Mouse (Mus musculus): Measurements from ENCODE around the gene Armc7. TPM values are rescaled to one million over a fixed set of nuclear protein-coding genes. Genes with fewer than 3 reads are reported as not detected.

Gene Armc7
- total RNA-seq (2022): 1 to 10 TPM; 1.2 to 2.2 (median 1.9) TPM

DNA sequence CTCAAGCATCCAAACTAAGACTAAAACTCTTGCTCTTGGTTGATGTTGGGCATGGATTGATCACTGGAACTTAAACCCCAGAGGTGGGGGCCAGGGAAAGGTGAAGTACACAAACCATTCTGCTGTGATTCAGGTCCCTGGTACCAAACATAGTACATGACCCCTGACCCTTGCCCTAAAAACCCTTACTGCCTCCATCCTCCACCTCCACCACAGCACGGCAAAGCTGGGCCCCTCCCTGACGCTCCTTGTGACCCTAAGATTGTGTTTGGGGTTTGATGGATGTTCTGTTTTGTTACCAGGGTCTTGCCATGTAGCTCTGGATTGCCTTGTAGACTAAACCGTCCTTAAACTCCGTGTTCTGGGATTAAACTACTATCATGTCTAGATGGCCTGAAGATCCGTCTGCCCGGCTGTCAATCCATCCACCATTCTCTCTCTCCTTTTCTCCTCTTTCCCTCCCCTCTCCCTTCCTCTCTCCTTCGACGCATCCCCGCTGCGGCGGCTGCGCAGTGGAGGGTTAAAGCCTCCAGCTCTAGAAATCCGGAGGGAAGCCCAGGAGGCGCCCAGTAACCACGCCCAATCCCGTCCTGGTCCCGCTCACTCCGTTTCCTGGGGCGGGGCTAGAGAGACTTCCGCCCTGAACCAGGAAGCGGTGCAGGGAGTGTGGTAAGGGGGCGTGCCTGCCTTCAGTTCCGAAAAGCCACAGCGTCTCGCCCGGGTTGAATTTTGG, at the start of gene Armc7:
TSS of gene Armc7 (plus strand) at position 643 of the 733 bp plus-strand sequence.
- peak; percentile 97 for DNase-seq (ENCODE audit: low spot score)

GRCm38 (mm10) chr11:115425671-115426070, 49.8 kb upstream of the Armc7 start:
- no peak for DNase-seq (ENCODE audit: low spot score)

GRCm38 (mm10) chr11:115427482-115428331, 47.8 kb upstream of the Armc7 start:
- peak; percentile 83 for DNase-seq (ENCODE audit: low spot score)

- no peak for DNase-seq (ENCODE audit: low spot score)
Measured at GRCm38 (mm10) chr11:115429307-115429706, 46.2 kb upstream of the Armc7 start.

- DNase-seq (ENCODE audit: low spot score): no peak
Measured at GRCm38 (mm10) chr11:115430561-115430960, 44.9 kb upstream of the Armc7 start.

DNA sequence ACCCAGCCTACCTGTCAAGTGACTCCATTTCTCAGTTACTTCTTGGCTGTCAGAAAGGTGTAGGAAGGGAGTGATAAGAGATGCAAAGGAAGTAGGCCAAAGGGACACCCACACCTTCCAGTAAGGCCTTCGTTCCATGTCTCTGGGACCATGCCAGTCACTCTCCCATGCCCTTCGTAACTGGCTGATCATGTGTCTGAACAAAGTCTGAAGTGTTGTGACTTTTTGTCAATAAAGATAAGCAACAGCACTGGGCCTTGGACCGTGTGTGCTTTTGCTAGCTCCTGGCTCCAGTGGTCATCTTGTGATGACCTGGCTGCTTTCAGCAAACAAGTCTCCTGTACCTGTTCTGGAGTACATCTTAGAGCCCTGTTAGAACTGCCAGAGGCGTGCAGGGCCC, 42.7 kb upstream of the Armc7 start:
- no peak for DNase-seq (ENCODE audit: low spot score)

GRCm38 (mm10) chr11:115433342-115433741, 42.1 kb upstream of the Armc7 start:
- DNase-seq (ENCODE audit: low spot score): no peak

DNA sequence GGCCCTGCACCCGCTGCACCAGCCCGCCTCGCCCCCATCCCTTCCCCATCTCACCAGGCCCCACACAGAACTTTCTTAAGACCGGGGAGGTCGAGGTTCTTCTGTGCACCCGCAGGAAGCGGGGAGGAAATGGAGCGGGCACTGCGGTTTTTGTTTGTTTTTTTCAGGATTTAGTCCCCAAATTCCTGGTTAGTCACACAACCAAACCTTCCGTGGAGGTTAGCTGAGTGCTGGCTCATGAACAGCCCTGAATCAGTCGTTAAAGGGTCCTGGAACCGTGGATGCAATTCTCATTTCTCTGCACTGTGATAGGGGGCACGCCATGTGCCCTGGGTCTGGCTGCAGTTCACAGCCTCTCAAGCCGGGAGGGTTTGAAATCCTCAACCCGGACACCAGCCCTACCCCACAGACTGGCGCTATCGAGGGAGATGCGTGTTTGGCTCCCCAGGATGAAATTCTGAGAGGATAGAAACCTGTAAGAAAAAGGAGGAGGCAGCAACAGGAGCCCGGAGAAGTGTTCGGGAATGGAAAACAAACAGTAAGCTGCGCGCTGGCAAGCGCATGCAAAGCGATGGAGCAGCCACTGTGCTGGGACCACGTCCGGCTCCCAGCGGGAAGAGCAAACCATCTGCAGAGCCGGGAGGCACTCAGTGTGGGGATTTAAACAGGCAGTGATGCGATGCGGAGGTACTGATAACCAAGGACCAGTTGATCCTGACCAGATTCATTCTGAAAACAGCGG, 39.7 kb upstream of the Armc7 start:
- no peak for DNase-seq (ENCODE audit: low spot score)

DNA sequence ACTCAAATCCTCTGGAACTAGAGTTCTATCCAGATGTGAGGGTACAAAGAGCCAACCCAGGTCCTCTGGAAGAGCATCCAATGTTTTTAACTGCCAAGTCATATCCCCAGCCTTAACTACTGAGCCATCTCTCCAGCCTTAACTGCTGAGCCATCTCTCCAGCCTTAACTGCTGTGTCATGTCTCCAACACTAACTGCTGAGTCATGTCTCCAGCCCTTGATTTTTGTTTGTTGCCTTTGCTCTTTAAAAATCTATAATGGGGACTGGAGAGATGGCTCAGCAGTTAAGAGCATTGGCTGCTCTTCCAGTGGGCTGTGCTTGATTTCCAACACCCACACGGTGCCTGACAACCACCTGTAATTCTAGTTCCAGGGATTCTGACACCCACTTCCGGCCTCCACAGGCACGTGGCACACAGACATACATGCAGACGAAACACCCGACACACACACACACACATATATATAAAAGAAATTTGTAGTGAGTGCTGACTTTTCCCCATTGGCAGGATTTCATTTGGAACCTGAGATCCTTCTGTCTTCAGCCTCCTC, 37.8 kb upstream of the Armc7 start:
- no peak for DNase-seq (ENCODE audit: low spot score)

DNA sequence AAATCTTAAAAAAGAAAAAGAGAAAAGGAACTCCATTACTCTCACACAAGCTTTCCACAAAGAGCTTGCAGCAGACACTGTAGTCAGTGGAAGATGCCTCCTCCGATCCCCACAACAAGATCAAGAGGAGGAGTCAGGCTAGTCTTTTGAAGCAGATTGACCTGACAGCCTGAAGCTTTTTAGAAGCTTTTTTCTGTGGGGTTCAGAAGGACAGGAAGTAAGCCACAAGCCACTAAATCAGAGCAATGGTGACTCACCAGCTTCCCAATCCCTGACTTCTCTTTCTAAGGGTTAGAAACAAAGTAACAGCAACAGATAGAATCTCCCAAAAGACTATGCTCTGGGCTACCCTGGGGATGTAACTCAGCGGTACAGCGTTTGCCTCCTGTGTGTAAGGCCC, 36.1 kb upstream of the Armc7 start:
- DNase-seq (ENCODE audit: low spot score): no peak

GRCm38 (mm10) chr11:115439906-115440595, 35.4 kb upstream of the Armc7 start, which contains the start of gene Trim80:
Trim80 (plus strand) TSS chr11:115440545.
- no peak for DNase-seq (ENCODE audit: low spot score)

DNA sequence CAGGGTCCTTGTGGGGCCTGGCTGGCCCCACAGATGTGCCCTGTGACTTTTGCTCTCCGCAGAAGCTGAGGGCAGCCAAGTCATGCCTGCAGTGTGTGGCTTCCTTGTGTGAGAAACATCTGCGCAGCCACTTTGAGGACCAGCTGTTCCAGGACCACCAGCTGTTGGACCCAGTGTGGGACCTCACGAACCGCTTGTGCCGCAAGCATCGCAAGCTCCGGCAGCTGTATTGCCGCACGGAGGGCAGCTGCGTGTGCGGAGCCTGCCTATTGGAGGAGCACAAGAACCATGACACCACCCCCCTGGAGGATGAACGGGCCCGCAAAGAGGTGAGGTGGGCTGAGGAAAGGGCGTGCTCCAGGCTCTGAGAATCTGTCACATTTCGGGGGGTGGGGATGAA, 34.0 kb upstream of the Armc7 start:
- DNase-seq (ENCODE audit: low spot score): no peak

GRCm38 (mm10) chr11:115446906-115447305, 28.6 kb upstream of the Armc7 start:
- DNase-seq (ENCODE audit: low spot score): no peak

DNA sequence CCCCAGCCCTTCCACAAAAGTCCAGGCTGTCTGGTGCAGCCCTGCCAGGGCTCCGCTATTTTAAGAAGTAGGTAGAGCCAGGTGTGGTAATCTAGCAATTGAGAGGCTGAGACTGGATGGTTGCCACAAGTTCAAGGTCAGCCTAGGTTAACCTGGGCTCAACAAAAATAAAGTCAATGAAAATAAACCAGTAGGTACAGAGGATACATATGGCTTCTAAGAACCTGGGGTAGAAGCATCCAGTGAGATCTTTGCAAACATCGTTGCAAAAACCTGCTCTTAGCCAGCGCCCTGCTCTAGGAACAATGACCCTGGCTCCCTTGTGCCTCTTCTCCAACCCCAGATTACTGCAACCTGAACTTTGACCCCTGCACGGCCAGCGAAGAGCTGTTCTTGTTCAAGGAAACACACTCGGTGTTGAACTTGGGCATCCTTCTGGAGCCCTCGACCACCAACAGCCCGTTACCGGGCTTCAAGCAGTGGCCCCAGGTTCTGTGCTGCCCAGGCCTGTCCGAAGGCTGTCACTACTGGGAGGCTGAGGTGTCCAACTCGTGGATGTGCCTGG, 28.1 kb upstream of the Armc7 start:
- no peak for DNase-seq (ENCODE audit: low spot score)

GRCm38 (mm10) chr11:115448075-115448474, 27.4 kb upstream of the Armc7 start:
- no peak for DNase-seq (ENCODE audit: low spot score)

- DNase-seq (ENCODE audit: low spot score): no peak
Measured at GRCm38 (mm10) chr11:115448998-115449397, 26.5 kb upstream of the Armc7 start.

DNA sequence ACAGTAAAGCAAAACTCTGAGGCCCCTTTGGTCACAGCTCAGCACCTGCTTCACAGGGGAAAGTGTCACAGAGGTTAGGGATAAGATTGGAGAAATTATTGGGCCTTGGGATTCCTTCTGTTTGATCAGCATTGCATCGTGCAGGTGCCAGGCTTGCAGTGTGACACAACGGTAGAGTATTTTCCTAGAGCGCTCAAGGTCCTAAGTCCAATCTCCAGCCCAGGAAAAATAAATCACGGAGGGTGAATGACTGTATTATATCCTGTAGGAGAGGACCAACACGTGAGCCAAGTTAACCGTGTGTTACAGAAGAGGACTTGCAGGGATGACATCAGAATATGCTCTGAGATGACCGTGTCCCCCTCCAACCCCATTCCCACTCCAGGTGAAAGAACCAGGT, 25.3 kb upstream of the Armc7 start:
- DNase-seq (ENCODE audit: low spot score): no peak

DNA sequence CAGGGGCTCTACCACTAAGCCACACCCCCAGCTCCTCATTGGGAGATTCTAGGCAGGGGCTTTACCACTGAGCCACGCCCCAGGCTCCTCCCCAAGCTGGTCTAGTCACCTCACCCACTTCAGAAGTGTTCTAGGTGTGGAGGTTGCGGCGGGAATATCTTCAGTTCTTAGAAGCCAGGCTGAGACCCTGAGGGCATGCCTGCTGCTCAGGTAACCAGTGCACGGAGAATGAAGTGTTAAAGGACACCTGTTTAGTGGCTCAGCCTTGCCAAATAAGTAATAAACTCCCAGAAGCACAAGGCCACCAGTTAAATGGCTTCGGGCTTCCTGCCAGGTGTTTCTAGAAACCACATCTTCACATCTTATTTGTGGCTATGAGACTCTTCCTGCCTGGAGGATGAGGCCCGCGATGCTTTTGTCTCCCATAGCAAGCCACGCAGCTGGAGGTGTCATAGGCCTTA, 23.7 kb upstream of the Armc7 start:
- DNase-seq (ENCODE audit: low spot score): no peak

DNA sequence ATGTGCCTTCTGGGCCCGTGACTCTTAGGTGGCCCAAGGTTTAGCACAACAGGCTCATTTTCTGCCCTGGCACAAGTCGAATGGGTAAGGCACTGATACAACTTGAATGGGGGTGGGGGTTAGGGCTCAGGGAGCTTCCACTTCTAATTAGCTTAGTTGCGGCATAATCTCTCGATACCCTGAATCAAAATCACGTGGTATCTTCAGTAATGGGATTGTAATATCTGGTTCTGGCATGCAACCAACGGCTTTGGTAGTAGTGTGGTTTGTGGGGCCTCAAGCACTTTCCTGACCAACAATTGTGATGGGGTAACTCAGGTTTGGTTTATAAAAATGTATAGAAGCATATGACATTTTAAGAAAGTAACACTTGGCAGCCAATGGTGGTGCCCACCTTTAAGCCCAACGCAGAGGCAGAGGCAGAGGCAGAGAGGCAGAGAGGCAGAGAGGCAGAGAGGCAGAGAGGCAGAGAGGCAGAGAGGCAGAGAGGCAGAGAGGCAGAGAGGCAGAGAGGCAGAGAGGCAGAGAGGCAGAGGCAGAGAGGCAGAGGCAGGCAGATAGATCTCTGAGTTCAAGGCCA, 23.1 kb upstream of the Armc7 start:
- no peak for DNase-seq (ENCODE audit: low spot score)

DNA sequence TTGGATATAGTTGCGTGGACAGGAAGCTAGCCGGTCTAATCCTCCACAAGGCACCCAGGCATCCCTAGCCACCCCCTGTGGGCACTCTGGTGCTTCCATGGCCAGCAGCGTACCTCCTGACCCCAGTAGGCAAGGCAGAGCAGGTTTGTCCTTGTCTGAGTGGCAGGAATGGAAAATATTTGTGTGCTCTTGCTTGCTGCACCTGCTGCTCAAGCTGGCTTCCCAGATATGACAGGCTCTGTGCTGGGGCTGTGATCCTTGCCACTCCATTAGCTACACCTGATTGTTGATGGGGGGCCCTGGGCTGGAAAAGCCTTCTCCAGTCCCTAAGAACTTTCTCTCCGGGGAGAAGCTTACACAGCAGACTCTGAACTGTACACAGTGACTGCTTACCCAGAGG, 22.2 kb upstream of the Armc7 start:
- no peak for DNase-seq (ENCODE audit: low spot score)

All from heart, adult 8-10 months (tissue).